Mouse (Mus musculus) megakaryocyte, embryonic 14.5 days (primary cell): ENCODE measurements around the gene Slamf7. TPM values are rescaled to one million over a fixed set of nuclear protein-coding genes. Genes with fewer than 3 reads are reported as not detected.

ENCODE experiments used
- H3K27me3 ChIP-seq: replicated peaks from 2 replicates; pipeline ENCODE3; 2012; ENCODE audit warnings: inconsistent platforms
- H3K36me3 ChIP-seq: replicated peaks from 2 replicates; pipeline ENCODE3; 2012; ENCODE audit warnings: low read length, inconsistent platforms, mixed read lengths
- H3K4me1 ChIP-seq: 2 replicates; pipeline ENCODE4 v1.6.1; 2012; ENCODE audit warnings: inconsistent platforms
- H3K4me3 ChIP-seq: replicated peaks from 2 replicates; pipeline ENCODE3; 2012; ENCODE audit warnings: moderate library complexity, mild to moderate bottlenecking, inconsistent platforms
- H3K9me3 ChIP-seq: 2 replicates; pipeline ENCODE4 v1.6.1; 2012; ENCODE audit warnings: inconsistent platforms
- FLI1 ChIP-seq: IDR thresholded peaks from 2 replicates; pipeline ENCODE4 v1.6.1; 2012; ENCODE audit warnings: low read length, inconsistent platforms, mixed read lengths
- GATA1 ChIP-seq: IDR thresholded peaks from 3 replicates; pipeline ENCODE4 v1.6.1; 2012; ENCODE audit warnings: mixed read lengths, low read length, inconsistent platforms, borderline replicate concordance
- polyA plus RNA-seq: library from polyadenylated mRNA; stranded (reverse); fragments of >175 nt; gene quantifications from 2 replicates; pipeline ENCODE4 v1.2.3, GENCODE M21; 2012; ENCODE audit warnings: low replicate concordance; ENCODE audit not compliant: insufficient read depth

Gene Slamf7
- polyA plus RNA-seq, 1 experiment: 0.31 TPM

- Histone ChIP-seq H3K27me3 (no peaks in the 10 kb centered on the region), H3K4me1 (peaks cover 36% of the 10 kb centered on the region), H3K9me3 (0 out of 2 replicates have a peak, but pooled peaks cover 2% of the 10 kb centered on the region), H3K36me3 (peaks cover 2% of the 10 kb centered on the region), H3K4me3 (no peak overlapping the region)
- no peak for TF ChIP-seq GATA1
- no peak for TF ChIP-seq FLI1
Observed at GRCm38 (mm10) chr1:171619001-171619400, 33.8 kb downstream of the Slamf7 start.

DNA sequence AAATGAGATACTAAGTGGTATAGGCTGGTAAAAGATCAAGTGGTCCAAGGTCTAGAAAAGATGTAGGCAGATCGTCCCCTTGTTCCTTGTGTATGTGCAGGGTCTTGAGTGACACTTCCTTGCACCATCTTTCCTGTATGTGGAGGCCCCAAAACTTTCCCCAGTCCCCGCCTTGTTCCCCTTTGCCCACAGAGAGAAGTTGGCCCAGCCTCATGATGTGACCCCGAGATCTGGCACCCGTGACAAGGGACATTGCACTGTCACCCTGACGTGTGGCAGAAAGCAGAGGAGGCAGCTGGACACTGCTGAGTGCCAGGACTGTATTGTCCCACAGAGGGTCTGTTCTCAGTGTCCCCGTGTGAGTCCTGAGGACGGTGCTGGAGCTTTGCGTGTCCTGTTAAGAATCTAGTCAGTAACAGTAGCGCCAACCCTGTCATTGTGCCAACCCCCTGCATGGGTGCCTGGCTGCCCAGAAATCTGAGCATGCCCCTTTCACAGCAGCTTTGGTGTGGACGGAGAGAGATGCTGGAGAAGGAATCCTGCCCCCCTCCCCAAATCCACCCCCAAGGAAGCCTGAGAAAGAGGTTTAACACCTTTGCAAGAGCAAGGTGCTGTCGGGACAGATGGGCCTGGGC is 35.8 kb downstream of the Slamf7 start:
- Histone ChIP-seq H3K4me1 (peaks cover 36% of the 10 kb centered on the region), H3K4me3 (peak overlapping the region; percentile 51), H3K36me3 (no peaks in the 10 kb centered on the region), H3K27me3 (peaks cover 2% of the 10 kb centered on the region), H3K9me3 (no peaks in the 10 kb centered on the region)
- TF ChIP-seq FLI1 (no peak), GATA1 (no peak)

DNA sequence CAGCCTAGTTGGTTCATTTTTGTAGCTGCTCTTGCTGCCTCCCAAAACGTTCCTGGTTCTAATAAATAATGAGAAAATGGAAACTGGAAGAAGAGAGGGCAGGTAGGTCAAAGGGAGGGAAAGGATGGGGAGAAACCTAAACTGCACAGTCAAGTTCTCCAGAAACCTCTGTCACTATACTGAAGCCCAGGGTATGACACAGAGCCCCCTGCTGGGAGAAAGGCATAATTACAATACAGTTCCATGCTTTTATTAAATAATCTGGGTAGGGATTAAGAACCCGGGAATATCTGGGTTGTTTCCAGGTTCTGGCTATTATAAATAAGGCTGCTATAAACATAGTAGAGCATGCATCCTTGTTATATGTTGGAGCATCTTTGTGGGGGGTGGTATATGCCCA is 38.9 kb downstream of the Slamf7 start:
- Histone ChIP-seq H3K36me3 (no peaks in the 10 kb centered on the region), H3K9me3 (no peaks in the 10 kb centered on the region), H3K27me3 (peaks cover 2% of the 10 kb centered on the region), H3K4me3 (no peak overlapping the region), H3K4me1 (peaks cover 23% of the 10 kb centered on the region)
- TF ChIP-seq FLI1: no peak

DNA sequence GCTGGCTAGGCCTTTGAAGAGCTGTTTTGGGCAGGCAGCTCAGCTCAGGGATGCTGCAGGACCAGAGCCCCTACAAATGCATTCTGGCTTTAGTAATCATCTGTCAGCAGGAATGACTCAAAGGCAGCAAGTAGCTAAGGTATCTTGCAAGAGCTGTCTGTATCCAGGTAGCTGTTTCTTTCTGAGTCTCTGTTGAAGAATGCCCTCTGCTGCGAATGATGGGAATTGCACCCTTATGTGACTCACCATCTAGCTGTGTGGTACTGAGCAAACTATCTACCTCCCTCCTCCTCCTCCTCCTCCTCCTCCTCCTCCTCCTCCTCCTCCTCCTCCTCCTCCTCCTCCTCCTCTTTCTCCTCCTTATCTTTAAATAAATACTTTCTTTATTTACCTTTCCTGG is 42.1 kb downstream of the Slamf7 start:
- Histone ChIP-seq H3K4me3 (no peak overlapping the region), H3K36me3 (no peaks in the 10 kb centered on the region), H3K27me3 (peaks cover 5% of the 10 kb centered on the region), H3K4me1 (peaks cover 6% of the 10 kb centered on the region; the same call in 1 of the 2 replicates), H3K9me3 (no peaks in the 10 kb centered on the region)
- TF ChIP-seq FLI1 (no peak), GATA1 (no peak)

GRCm38 (mm10) chr1:171610026-171610425 is 42.8 kb downstream of the Slamf7 start:
- no peaks in the 10 kb centered on the region for H3K36me3 ChIP-seq
- H3K4me3 ChIP-seq: no peak overlapping the region
- H3K9me3 ChIP-seq: no peaks in the 10 kb centered on the region
- peaks cover 6% of the 10 kb centered on the region; the same call in 1 of the 2 replicates for H3K4me1 ChIP-seq
- H3K27me3 ChIP-seq: peaks cover 5% of the 10 kb centered on the region
- TF ChIP-seq GATA1 (no peak), FLI1 (no peak)

DNA sequence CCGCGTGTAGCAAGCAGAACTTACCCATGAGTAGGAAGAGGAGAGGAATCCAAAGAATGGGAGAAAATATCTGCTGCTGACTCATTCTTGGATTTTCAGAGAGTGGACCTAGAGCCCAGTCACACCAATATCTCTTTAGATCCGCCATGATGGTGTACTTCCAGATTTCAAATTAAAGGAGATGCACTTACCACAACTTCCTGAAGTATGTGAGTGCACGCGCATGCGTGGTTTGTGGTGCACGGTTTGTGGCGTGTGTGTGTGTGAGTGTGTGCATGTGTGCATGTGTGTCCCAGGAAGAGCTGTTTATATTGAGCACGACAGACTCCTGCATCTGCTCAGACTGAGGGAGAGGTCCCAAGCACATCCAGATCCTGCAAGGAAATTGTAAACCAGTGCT is 45.7 kb downstream of the Slamf7 start, which contains the start of gene Ly9:
Gene Ly9 (minus strand): TSS at position 235 of the 400 bp plus-strand sequence.
- no peaks in the 10 kb centered on the region for H3K9me3 ChIP-seq
- H3K4me1 ChIP-seq: peaks cover 6% of the 10 kb centered on the region; the same call in 1 of the 2 replicates
- peak within 1 kb of the TSS; percentile 46 for H3K4me3 ChIP-seq
- H3K36me3 ChIP-seq: no peaks in the 10 kb centered on the region
- H3K27me3 ChIP-seq: peaks cover 7% of the 10 kb centered on the region
- TF ChIP-seq FLI1 (no peak), GATA1 (no peak)

DNA sequence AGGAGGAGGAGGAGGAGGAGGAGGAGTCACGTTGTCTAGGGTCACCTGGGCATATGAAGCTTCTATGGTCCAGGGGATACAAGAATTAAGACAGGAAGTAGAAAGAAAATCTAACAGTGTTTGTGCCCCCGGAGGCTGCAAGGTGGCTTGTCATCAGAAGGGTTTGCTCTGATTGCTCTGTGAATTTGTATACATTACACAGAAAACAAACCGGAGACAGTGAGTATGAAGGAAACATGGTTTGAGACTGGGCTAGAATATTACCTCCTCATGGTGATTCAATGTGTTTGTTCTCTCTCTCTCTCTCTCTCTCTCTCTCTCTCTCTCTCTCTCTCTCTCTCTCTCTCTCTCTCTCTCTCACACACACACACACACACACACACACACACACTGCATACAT is 46.2 kb downstream of the Slamf7 start:
- H3K4me3 ChIP-seq: no peak overlapping the region
- no peak for TF ChIP-seq GATA1
- TF ChIP-seq FLI1: no peak
- H3K9me3 ChIP-seq: no peaks in the 10 kb centered on the region
- H3K36me3 ChIP-seq: no peaks in the 10 kb centered on the region
- H3K4me1 ChIP-seq: peaks cover 6% of the 10 kb centered on the region; the same call in 1 of the 2 replicates
- H3K27me3 ChIP-seq: peaks cover 8% of the 10 kb centered on the region

DNA sequence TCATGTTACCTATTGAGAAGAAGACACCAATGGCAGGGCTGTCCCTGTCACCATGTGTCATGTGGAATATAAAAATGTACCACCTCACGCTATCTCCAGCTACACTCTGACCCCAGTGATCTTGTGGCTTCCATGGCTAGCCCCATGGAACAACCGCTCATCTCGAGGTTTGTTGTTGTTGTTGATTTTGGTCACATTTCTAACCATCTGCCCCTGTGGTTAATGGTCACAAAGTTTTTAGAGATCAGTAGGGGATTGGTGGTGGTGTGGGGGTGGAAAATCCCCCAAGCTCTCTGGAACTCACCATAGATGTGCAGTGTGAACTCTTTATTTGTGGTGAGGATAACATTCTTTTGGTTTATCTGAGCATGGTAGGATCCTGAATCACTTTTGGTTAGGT is 48.1 kb downstream of the Slamf7 start:
- peaks cover 11% of the 10 kb centered on the region for H3K27me3 ChIP-seq
- H3K36me3 ChIP-seq: no peaks in the 10 kb centered on the region
- no peak overlapping the region for H3K4me3 ChIP-seq
- H3K9me3 ChIP-seq: no peaks in the 10 kb centered on the region
- TF ChIP-seq GATA1: no peak
- TF ChIP-seq FLI1: no peak
- peaks cover 6% of the 10 kb centered on the region; the same call in 1 of the 2 replicates for H3K4me1 ChIP-seq

GRCm38 (mm10) chr1:171584584-171584983 is 68.3 kb downstream of the Slamf7 start:
- no peak for TF ChIP-seq GATA1
- no peak for TF ChIP-seq FLI1
- no peaks in the 10 kb centered on the region for H3K9me3 ChIP-seq
- peaks cover 55% of the 10 kb centered on the region for H3K36me3 ChIP-seq
- H3K4me3 ChIP-seq: no peak overlapping the region
- H3K4me1 ChIP-seq: peaks cover 14% of the 10 kb centered on the region
- H3K27me3 ChIP-seq: peaks cover 5% of the 10 kb centered on the region

Other genes with a start within 250 kb of the Slamf7 start
- gene Usf1, start 241.7 kb downstream of the Slamf7 start, polyA plus RNA-seq: 18.5 and 37.8 TPM in 2 replicates
- not detected in 2 replicates for gene Tstd1, start 234.2 kb downstream of the Slamf7 start, polyA plus RNA-seq
- gene F11r, start 215.5 kb downstream of the Slamf7 start, polyA plus RNA-seq: 21.9 and 94.2 TPM in 2 replicates
- 4.6 and 9.8 TPM in 2 replicates for gene Alyref2, start 149.6 kb downstream of the Slamf7 start, polyA plus RNA-seq
- 0.94 TPM in 1 of 2 replicates, not detected in the other for gene Itln1, start 117.7 kb downstream of the Slamf7 start, polyA plus RNA-seq
- not detected in 2 replicates for gene Cd244a, start 93.8 kb downstream of the Slamf7 start, polyA plus RNA-seq
- gene Ly9, start 45.6 kb downstream of the Slamf7 start, polyA plus RNA-seq: 3.3 TPM in 1 of 2 replicates, not detected in the other
- 0.70 TPM in 1 of 2 replicates, not detected in the other for gene Cd48, start 29.0 kb upstream of the Slamf7 start, polyA plus RNA-seq
- gene Slamf1, start 114.1 kb upstream of the Slamf7 start, polyA plus RNA-seq: 6.4 and 38.5 TPM in 2 replicates
- 1.2 and 4.2 TPM in 2 replicates for gene Cd84, start 186.7 kb upstream of the Slamf7 start, polyA plus RNA-seq
- 0.36 TPM in 1 of 2 replicates, not detected in the other for gene Gm10521, start 242.6 kb upstream of the Slamf7 start, polyA plus RNA-seq